Mouse (Mus musculus): ENCODE data around the gene Grik3.

GRCm38 (mm10) chr4:125756393-125756792, 265.9 kb downstream of the Grik3 start:
- no peak for TF ChIP-seq CTCF (IDR thresholded peaks at IDR 0.05; ENCODE audit: low read depth)
- no peak for TF ChIP-seq EP300 (optimal IDR thresholded peaks at IDR 0.05)
